ENCODE assay signal across 10 mouse cellular contexts in genomic region chr1:106687435-106688160, GRCm38 (mm10). TPM values are rescaled to one million over a fixed set of nuclear protein-coding genes. Genes with fewer than 3 reads are reported as not detected.
DNase-seq lines count a peak whose midpoint lies in the region; ATAC-seq and TF ChIP-seq lines count a peak whose summit lies in the region.
"Had no signal": no experiment of that assay in that cellular context is flagged by ENCODE, and none has a peak within 500 bp of the region (broad histone marks: within the 10 kb centered on the region; RNA-seq: fewer than 3 reads in every experiment).

No protein-coding gene starts in this region.

- H3K27me3 ChIP-seq in heart, embryonic 12.5 days (replicated peaks) = no peaks in the 10 kb centered on the region
- H3K27me3 ChIP-seq in MEL (ENCODE audit: control insufficient read depth in 1 of 2, insufficient read depth in 2 of 2, low read length in 2 of 2) = no peaks in the 10 kb centered on the region
- no peaks in the 10 kb centered on the region for H3K27me3 ChIP-seq in forebrain, embryonic 15.5 days
- H3K27me3 ChIP-seq: limb, embryonic 13.5 days; midbrain, embryonic 12.5 days had no signal

- DNase-seq in heart, postnatal 14 days = no peak
- DNase-seq in MEL (ENCODE audit: low read depth, low spot score) = peak; percentile 43
- DNase-seq in urinary bladder, postnatal 4 days (ENCODE audit: low spot score in 2 of 2) = no peak
- no peak for DNase-seq in adrenal gland, postnatal 10 days

- TF ChIP-seq RAD21 in MEL (IDR thresholded peaks at IDR 0.05; ENCODE audit: low read depth, low read length) = no peak

- no peaks in the 10 kb centered on the region for H3K36me3 ChIP-seq in heart, embryonic 12.5 days
- H3K36me3 ChIP-seq in MEL (ENCODE audit: control insufficient read depth in 1 of 2, insufficient read depth in 2 of 2, low read length in 2 of 2) = peaks cover 2 to 35% of the 10 kb centered on the region in 2 experiments; a peak in 2 of 4 replicates
- no peaks in the 10 kb centered on the region for H3K36me3 ChIP-seq in forebrain, embryonic 15.5 days
- H3K36me3 ChIP-seq: midbrain, embryonic 12.5 days had no signal

- H3K4me2 ChIP-seq in heart, embryonic 12.5 days = peak overlapping the region; percentile 33
- no peak overlapping the region for H3K4me2 ChIP-seq in forebrain, embryonic 15.5 days (replicated peaks)
- H3K4me2 ChIP-seq: limb, embryonic 13.5 days; midbrain, embryonic 12.5 days had no signal

- H3K9me3 ChIP-seq in heart, embryonic 12.5 days (replicated peaks) = no peaks in the 10 kb centered on the region
- no peaks in the 10 kb centered on the region for H3K9me3 ChIP-seq in MEL (replicated peaks; ENCODE audit: insufficient read depth, low read length)
- no peaks in the 10 kb centered on the region for H3K9me3 ChIP-seq in forebrain, embryonic 15.5 days
- H3K9me3 ChIP-seq: limb, embryonic 13.5 days; midbrain, embryonic 12.5 days had no signal

- no peak for ATAC-seq in heart, embryonic 12.5 days (ENCODE audit: insufficient number of reproducible peaks, low FRiP score)
- peak; percentile 15 to 25; a peak in 1 of 4 replicates for ATAC-seq in hematopoietic stem cell, adult 5-6 weeks (replicated peaks in 1 of 2; ENCODE audit: insufficient read depth in 1 of 2, low FRiP score in 2 of 2, low TSS enrichment in 1 of 2, low read depth in 1 of 2, poor library complexity in 2 of 2, severe bottlenecking in 2 of 2)
- ATAC-seq in megakaryocyte, adult 5-6 weeks (ENCODE audit: poor library complexity, severe bottlenecking) = 0 out of 2 replicates have a peak, but pooled peaks have one; percentile 8
- ATAC-seq in forebrain, embryonic 15.5 days (replicated peaks) = no peak

- TF ChIP-seq EP300 in MEL (IDR thresholded peaks at IDR 0.05; ENCODE audit: low read depth in 1 of 2, low read length in 2 of 2) = peak; percentile 10 to 42; a peak in 1 of 4 replicates

- H3K4me1 ChIP-seq in heart, embryonic 12.5 days (replicated peaks) = peaks cover 22% of the 10 kb centered on the region
- H3K4me1 ChIP-seq in MEL (ENCODE audit: control insufficient read depth in 1 of 2, insufficient read depth in 2 of 2, low read length in 2 of 2) = peaks cover 11 to 26% of the 10 kb centered on the region in 2 experiments; a peak in 3 of 4 replicates
- peaks cover 21% of the 10 kb centered on the region for H3K4me1 ChIP-seq in forebrain, embryonic 15.5 days
- H3K4me1 ChIP-seq: limb, embryonic 13.5 days; midbrain, embryonic 12.5 days had no signal

- peaks cover 55% of the 10 kb centered on the region for H3K79me2 ChIP-seq in MEL (ENCODE audit: control insufficient read depth, insufficient read depth, low read length, poor library complexity)

- 62% methylated on average over 18 of the region's 18 CpGs for WGBS in heart, embryonic 12.5 days
- 90% methylated on average over 18 of the region's 18 CpGs for WGBS in forebrain, embryonic 15.5 days

- intact Hi-C loops in heart, postnatal 14 days (cut with DNase I) = loop anchor here (2.0 kb wide), 1 partner anchor 71 kb away; the partner anchor contains the start of gene Kdsr

- H3K27ac ChIP-seq in heart, embryonic 12.5 days (ENCODE audit: poor library complexity, severe bottlenecking) = no peak overlapping the region
- peak overlapping the region; percentile 42 for H3K27ac ChIP-seq in MEL (ENCODE audit: control insufficient read depth, low read depth, low read length)
- H3K27ac ChIP-seq in forebrain, embryonic 15.5 days (replicated peaks) = no peak overlapping the region
- H3K27ac ChIP-seq: limb, embryonic 13.5 days; midbrain, embryonic 12.5 days had no signal

- TF ChIP-seq POLR2A in MEL (IDR thresholded peaks at IDR 0.05; ENCODE audit: control insufficient read depth in 1 of 2, insufficient read depth in 1 of 2, low read depth in 1 of 2, low read length in 2 of 2, poor library complexity in 1 of 2) = no peak

- H3K9ac ChIP-seq in heart, embryonic 12.5 days = 0 out of 2 replicates have a peak overlapping the region, but pooled peaks have one; percentile 13
- peak overlapping the region; percentile 32 for H3K9ac ChIP-seq in MEL (ENCODE audit: control insufficient read depth, low read depth, low read length, poor library complexity, severe bottlenecking)
- no peak overlapping the region for H3K9ac ChIP-seq in forebrain, embryonic 15.5 days (replicated peaks)
- H3K9ac ChIP-seq: limb, embryonic 13.5 days; midbrain, embryonic 12.5 days had no signal

- no peak for TF ChIP-seq CTCF in MEL (IDR thresholded peaks at IDR 0.05 in 2 of 3, conservative IDR thresholded peaks at IDR 0.05 in 1 of 3; ENCODE audit: control insufficient read depth in 1 of 3, insufficient read depth in 1 of 3, low read depth in 2 of 3, low read length in 3 of 3, poor library complexity in 1 of 3, severe bottlenecking in 1 of 3)

- no peak overlapping the region for H3K4me3 ChIP-seq in heart, embryonic 12.5 days
- peak overlapping the region in 1 of 2 experiments; percentile 23 for H3K4me3 ChIP-seq in MEL (ENCODE audit: control insufficient read depth in 1 of 2, insufficient read depth in 1 of 2, low read depth in 2 of 2, low read length in 2 of 2)
- no peak overlapping the region for H3K4me3 ChIP-seq in forebrain, embryonic 15.5 days
- H3K4me3 ChIP-seq: limb, embryonic 13.5 days; midbrain, embryonic 12.5 days had no signal

TF ChIP-seq in MEL, 35 proteins besides CTCF, POLR2A, EP300 and RAD21:
- TF ChIP-seq GABPA (IDR thresholded peaks at IDR 0.05; ENCODE audit: low read depth, low read length) (no peak), CHD1 (IDR thresholded peaks at IDR 0.05; ENCODE audit: low read depth, low read length) (no peak), ZKSCAN1 (IDR thresholded peaks at IDR 0.05; ENCODE audit: low read depth, low read length) (no peak), HCFC1 (IDR thresholded peaks at IDR 0.05; ENCODE audit: low read depth, low read length) (no peak), TBP (IDR thresholded peaks at IDR 0.05; ENCODE audit: low read depth, low read length) (no peak), MYB (IDR thresholded peaks at IDR 0.05; ENCODE audit: low read depth, low read length) (no peak), TCF12 (IDR thresholded peaks at IDR 0.05; ENCODE audit: low read depth, low read length) (peak; percentile 5; the same call in 1 of the 2 replicates), CHD2 (IDR thresholded peaks at IDR 0.05; ENCODE audit: low read length) (no peak), SMC3 (IDR thresholded peaks at IDR 0.05; ENCODE audit: low read depth, low read length) (no peak), TAL1 (IDR thresholded peaks at IDR 0.05; ENCODE audit: low read length) (peak; percentile 21; the same call in 1 of the 2 replicates), MYC (IDR thresholded peaks at IDR 0.05; ENCODE audit: low read depth, low read length) (no peak), ZNF384 (IDR thresholded peaks at IDR 0.05; ENCODE audit: low read depth, low read length) (no peak), MAX (IDR thresholded peaks at IDR 0.05; ENCODE audit: low read length) (0 out of 2 replicates have a peak, but pooled peaks have one; percentile 15), ETS1 (IDR thresholded peaks at IDR 0.05; ENCODE audit: low read depth, low read length) (no peak; the same call in 1 of the 2 replicates), SIN3A (IDR thresholded peaks at IDR 0.05; ENCODE audit: low read length) (no peak), ZMIZ1 (IDR thresholded peaks at IDR 0.05; ENCODE audit: low read depth, low read length) (no peak), BHLHE40 (IDR thresholded peaks at IDR 0.05; ENCODE audit: borderline replicate concordance, low read depth, low read length) (no peak), GATA1 (IDR thresholded peaks at IDR 0.05; ENCODE audit: low read depth, low read length) (peak; percentile 47; the same call in 1 of the 2 replicates), ZC3H11A (IDR thresholded peaks at IDR 0.05; ENCODE audit: low read depth, low read length) (no peak), MEF2A (IDR thresholded peaks at IDR 0.05; ENCODE audit: extremely low read depth, insufficient replicate concordance, low read depth, low read length, poor library complexity, severe bottlenecking) (no peak)

RNA-seq across cellular contexts. Expression of gene Bcl2, which starts 26.5 kb away (rescaled TPM):
- 8.8 and 9.9 TPM in 2 replicates for polyA plus RNA-seq in heart, embryonic 12.5 days (2016; fragmentation: Nextera tagmentation; extraction: Ambion mirVana)
- total RNA-seq in heart, postnatal 14 days (2021) = 1 to 10 TPM; 5.6 to 7.0 TPM
- total RNA-seq in MEL (2012; rRNA removed) = 26.0 and 30.9 TPM in 2 replicates
- polyA plus RNA-seq in MEL (2012; ENCODE audit: insufficient read depth in 1 of 2, insufficient read length in 2 of 2, low read depth in 1 of 2, low replicate concordance in 2 of 2, missing spikeins in 1 of 2) = 10 to 100 TPM; 38.8 to 87.0 TPM
- 36.3 and 39.6 TPM in 2 replicates for total RNA-seq in hematopoietic stem cell, adult 5-6 weeks (2017)
- total RNA-seq in megakaryocyte, adult 5-6 weeks (2015) = 7.1 and 8.0 TPM in 2 replicates
- total RNA-seq in megakaryocyte, adult 5-6 weeks (2017) = 7.8 and 11.9 TPM in 2 replicates
- 1 to 10 TPM; 6.1 to 8.8 TPM for total RNA-seq in adrenal gland, postnatal 10 days (2021)
- 13.2 and 15.3 TPM in 2 replicates for polyA plus RNA-seq in forebrain, embryonic 15.5 days (2015; fragmentation: Nextera tagmentation; extraction: Ambion mirVana)

Comparison
In these comparisons a context has a peak if more than half of its experiments do, and no peak if none do; other contexts are left out.
1. ATAC-seq: peak in hematopoietic stem cell, adult 5-6 weeks (2 of 2) and megakaryocyte, adult 5-6 weeks (single experiment); none in heart, embryonic 12.5 days (single experiment) and forebrain, embryonic 15.5 days (single experiment).